Mouse (Mus musculus) 3134 (cell line): ENCODE data around the gene Irs3.
"Not testable (repeated sequence)": the region's sequence is repeated elsewhere in the genome, so short reads cannot be mapped to it uniquely, and the experiment has no call there.

ENCODE experiments used
- DNase-seq: peaks from one replicate; pipeline ENCODE4 v3.0.0-alpha.2; 2011; ENCODE audit warnings: low spot score; ENCODE audit not compliant: insufficient read length; ENCODE audit errors: extremely low read depth

Irs3 gene

GRCm38 (mm10) chr5:137628498-137629305 lies 16.8 kb downstream of the Irs3 start, which contains the start of the genes Fbxo24, Lrch4 and Gm20605:
TSS of gene Fbxo24 (minus strand) at chr5:137629002.
TSS of gene Lrch4 (plus strand) at chr5:137629121.
TSS of gene Gm20605 (plus strand) at chr5:137629175.
- peak; percentile 98 for DNase-seq

DNA sequence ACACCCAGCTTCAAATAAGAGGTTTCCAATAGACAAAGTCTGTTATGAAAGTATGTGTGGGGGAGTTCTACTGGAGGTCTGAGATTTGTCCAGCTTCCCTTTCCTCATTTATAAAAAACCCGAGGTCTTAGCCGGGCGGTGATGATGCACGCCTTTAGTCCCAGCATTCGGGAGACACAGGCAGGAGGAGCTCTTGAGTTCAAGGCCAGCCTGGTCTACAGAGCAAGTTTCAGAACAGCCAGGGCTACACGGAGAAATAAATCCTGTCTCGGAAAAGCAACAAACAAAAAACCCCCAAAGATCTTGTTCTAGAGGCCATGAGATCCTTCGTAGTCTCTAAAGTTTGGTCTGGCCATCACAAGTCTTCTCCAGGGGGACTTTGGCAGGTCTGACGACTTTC lies 17.5 kb downstream of the Irs3 start:
- no peak for DNase-seq

GRCm38 (mm10) chr5:137623937-137624530 lies 21.5 kb downstream of the Irs3 start:
- no peak for DNase-seq

GRCm38 (mm10) chr5:137615347-137615746 lies 30.2 kb downstream of the Irs3 start:
- DNase-seq, result no peak

- not testable (repeated sequence) for DNase-seq
Observed at GRCm38 (mm10) chr5:137614921-137615320, 30.6 kb downstream of the Irs3 start.

GRCm38 (mm10) chr5:137613550-137613949 lies 32.0 kb downstream of the Irs3 start, which contains the start of gene Pcolce:
TSS of gene Pcolce (minus strand) at chr5:137613784.
- peak; percentile 88 for DNase-seq

- DNase-seq, result peak; percentile 49
Observed at GRCm38 (mm10) chr5:137613076-137613475, 32.4 kb downstream of the Irs3 start.

- DNase-seq, result peak; percentile 95
Observed at GRCm38 (mm10) chr5:137611245-137611602, 34.3 kb downstream of the Irs3 start.

DNA sequence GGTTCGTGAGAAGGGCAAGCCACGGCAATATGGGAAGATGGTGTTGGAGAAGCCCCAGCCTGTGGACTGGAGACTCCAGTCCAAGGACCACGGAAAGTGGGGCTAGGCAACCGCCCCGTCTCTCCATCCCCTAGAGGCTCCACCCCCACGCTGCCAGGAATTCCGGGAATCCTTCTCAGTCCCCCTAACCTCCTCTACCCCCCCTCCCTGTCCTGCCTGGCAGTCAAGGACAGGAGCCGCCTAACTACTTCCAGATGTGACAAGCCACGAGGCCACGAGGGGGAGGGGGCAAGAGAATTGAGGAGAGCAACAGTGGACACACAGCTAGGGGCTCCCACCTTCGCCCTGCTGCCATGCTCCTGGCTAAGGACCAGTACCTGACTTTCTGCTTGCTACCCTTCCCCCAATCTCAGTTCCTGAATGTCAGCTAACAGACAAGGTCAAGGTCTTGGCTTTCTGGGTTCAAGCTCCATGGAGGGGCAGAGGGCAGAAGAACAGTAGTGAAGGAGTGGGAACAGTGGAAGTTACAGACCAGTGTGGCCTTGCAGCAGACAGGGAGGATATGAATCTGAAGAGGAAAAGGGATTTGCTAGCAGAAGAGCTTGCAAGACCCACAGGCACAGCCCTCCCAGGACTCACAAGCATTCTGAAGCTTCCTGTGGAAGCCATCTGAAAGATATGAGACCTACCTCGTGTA lies 34.8 kb downstream of the Irs3 start:
- DNase-seq, result peak; percentile 85

- DNase-seq, result no peak
Observed at GRCm38 (mm10) chr5:137610056-137610455, 35.5 kb downstream of the Irs3 start.

DNA sequence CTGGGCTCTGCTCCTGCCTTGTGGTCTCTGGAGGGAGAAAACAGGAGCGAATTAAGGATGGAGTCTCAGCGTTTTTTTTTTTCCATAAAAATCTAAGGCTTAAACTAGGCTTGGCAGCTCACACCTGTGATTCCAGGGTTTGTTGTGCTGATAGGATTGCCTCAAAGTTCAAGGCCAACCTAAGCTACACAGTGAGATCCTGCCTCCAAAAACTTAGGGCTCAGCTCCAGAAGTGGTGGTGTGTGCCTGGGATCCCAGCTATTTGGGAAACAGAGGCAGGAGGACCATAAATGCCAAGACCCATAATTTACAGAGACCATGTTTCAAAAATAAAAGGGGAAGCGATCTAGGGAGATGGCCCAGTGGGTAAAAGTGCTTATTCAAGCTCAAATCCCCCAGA lies 36.2 kb downstream of the Irs3 start:
- no peak for DNase-seq

- no peak for DNase-seq
Observed at GRCm38 (mm10) chr5:137608654-137609190, 36.8 kb downstream of the Irs3 start.

GRCm38 (mm10) chr5:137607860-137608653 lies 37.5 kb downstream of the Irs3 start:
- DNase-seq, result no peak

DNA sequence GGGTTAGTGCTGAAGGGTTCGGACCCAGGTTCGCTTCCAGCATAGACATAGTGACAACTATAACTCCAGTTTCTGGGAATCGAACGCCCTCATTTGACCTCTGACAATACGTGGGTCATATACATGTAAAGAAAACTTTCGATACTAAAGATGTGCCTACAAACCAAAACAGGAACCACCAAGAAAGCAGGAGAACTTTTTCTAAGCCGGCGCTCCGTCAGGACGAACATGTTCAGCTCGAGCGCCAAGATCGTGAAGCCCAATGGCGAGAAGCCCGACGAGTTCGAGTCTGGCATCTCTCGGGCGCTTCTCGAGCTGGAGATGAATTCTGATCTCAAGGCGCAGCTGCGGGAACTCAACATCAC lies 44.2 kb downstream of the Irs3 start:
- DNase-seq, result no peak

DNA sequence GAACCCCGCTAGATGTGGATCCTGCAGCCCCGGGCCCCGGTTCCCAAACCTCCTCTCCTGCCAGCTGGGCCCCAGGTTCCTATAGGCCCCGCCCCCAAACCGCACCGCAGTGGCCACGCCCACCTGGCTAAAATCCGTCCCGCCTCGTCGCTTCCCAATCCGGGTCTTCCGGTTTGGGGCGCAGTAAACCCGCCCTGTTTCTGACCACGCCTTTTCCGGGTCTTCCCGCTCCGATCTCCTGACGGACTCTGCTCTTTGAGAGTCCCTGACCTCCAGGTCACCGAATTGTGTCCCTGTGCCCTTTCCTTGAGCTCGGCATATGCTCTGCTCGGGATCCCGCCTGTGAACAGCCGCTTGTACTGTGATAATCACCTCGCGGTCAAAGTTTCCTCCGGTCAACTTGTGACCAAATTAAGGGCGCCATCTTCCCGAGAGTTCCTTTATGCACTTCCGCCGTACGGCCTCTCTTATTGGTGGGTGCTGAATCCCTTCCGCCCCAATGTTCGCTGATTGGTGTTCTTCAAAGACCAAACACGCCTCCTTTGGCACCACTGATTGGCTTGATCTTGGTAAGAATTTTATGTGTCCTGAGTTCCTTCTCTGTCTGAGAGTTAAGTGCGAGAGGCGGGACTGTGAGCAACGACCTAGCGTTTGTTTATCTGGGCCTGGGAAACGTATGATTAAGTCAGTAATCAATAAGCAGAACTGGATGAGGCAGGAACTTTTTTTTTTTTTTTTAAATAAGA lies 44.7 kb downstream of the Irs3 start, which contains the start of gene Mospd3:
Gene Mospd3 (minus strand): TSS at position 440 of the 746 bp plus-strand sequence.
- DNase-seq, result peak; percentile 96

- DNase-seq, result no peak
Observed at GRCm38 (mm10) chr5:137600281-137600618, 45.3 kb downstream of the Irs3 start.

DNA sequence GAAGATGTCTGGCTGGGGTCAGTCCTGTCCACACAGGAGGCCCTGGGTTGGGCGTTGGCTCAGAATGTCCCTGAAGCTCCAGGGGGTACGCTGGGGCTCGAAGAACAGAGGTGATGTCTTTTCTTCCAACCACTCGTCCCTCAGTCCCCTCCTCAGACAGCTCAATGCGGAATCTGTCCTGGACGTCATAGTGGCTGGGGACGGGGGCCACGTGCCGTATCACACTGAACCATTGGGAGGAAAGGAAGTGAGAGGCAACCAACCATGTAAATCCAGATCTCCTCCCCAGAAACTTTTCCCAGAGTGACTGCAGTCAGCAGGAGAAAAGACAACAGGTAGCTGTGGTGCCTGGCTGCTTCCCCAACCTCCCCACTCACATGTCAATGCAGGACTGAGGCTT lies 45.9 kb downstream of the Irs3 start:
- no peak for DNase-seq

DNA sequence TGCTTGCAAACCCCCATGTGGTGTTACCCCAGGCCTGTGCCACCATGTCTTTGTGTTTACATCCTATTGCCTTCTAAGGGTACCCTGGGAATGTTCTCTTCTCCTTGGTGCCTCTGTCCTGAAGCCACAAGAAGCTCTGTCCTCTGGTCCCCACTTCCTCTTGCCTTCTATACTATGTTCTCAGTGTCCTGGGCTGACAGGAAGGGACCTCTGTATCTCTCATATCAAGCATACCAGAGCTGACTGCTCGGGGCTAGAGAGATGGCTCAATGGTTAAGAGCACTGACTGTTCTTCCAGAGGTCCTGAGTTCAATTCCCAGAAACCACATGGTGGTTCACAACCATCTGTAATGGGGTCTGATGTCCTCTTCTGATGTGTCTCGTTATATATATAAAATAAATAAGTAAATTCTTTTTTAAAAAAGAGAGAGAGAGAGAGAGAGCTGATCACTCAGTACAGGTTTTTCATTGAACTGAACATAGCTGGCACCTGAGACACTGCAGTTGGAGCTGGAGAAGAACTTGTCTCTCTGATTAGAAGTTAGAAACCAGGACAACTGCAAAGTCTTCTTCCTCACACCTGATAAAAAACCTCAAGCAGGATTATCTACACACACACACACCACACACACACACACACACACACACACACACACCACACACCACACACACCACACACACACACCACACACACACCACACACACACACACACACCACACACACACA lies 47.3 kb downstream of the Irs3 start:
- no peak for DNase-seq

DNA sequence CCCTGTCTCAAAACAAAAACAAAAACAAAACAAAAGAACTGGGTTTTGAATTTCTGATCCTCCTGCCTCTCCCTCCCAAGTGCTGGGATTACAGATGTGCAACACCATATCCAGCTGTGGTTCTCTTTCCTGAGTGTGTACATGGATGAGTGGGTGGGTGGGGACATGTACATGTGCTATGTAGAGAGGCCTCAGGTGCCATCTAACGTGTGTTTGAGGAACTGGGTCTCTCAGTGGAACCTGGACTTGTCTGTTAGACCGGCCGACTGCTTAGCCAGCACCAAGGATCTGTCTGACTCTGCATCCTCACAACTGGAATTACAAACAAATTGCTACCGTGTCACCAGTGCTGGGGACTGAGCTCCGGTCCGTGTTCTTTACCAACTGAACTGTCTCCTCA lies 47.9 kb downstream of the Irs3 start:
- no peak for DNase-seq
